Mouse (Mus musculus) MEL (cell line): ENCODE measurements at regions not wholly inside any gene's neighbourhood (a gene's known extent, or its start where the extent isn't known, plus 50 kb on each side); places are given as distances from the start of the nearest gene placed in this dataset.

Experiments
- BHLHE40 ChIP-seq: IDR thresholded peaks from 2 replicates; pipeline ENCODE4 v1.6.1; 2012; ENCODE audit warnings: low read depth, mild to moderate bottlenecking, inconsistent platforms, low read length, improper control_type of control experiment, borderline replicate concordance
- CTCF ChIP-seq, 3 experiments: IDR thresholded peaks in 2 of 3; conservative IDR thresholded peaks in 1 of 3; 2 replicates each; pipeline ENCODE4 v1.5.1; 2011 to 2012; ENCODE audit warnings: low read length in 3 of 3, low read depth in 2 of 3, mild to moderate bottlenecking in 2 of 3, improper control_type of control experiment in 1 of 3, inconsistent platforms in 1 of 3, mixed read lengths in 1 of 3, moderate library complexity in 1 of 3; ENCODE audit not compliant: control insufficient read depth in 1 of 3, insufficient read depth in 1 of 3, poor library complexity in 1 of 3, severe bottlenecking in 1 of 3
- ELF1 ChIP-seq: IDR thresholded peaks from 2 replicates; pipeline ENCODE4 v1.6.1; 2014; ENCODE audit warnings: low read depth, mild to moderate bottlenecking, inconsistent platforms, low read length, improper control_type of control experiment, moderate library complexity
- MEF2A ChIP-seq: IDR thresholded peaks from 2 replicates; pipeline ENCODE4 v1.6.1; 2014; ENCODE audit warnings: low read depth, mild to moderate bottlenecking, inconsistent platforms, low read length, improper control_type of control experiment; ENCODE audit not compliant: poor library complexity, insufficient replicate concordance, severe bottlenecking; ENCODE audit errors: extremely low read depth
- MXI1 ChIP-seq: IDR thresholded peaks from 2 replicates; pipeline ENCODE4 v1.6.1; 2011; ENCODE audit warnings: mild to moderate bottlenecking, low read depth, low read length, improper control_type of control experiment
- MYC ChIP-seq: IDR thresholded peaks from 2 replicates; pipeline ENCODE4 v1.6.1; 2011; ENCODE audit warnings: low read depth, mild to moderate bottlenecking, low read length, improper control_type of control experiment, moderate library complexity
- NELFE ChIP-seq: IDR thresholded peaks from 2 replicates; pipeline ENCODE4 v1.6.1; 2011; ENCODE audit warnings: low read depth, low read length, improper control_type of control experiment
- POLR2AphosphoS2 ChIP-seq: IDR thresholded peaks from 2 replicates; pipeline ENCODE4 v1.6.1; 2011; ENCODE audit warnings: low read length, improper control_type of control experiment

DNA sequence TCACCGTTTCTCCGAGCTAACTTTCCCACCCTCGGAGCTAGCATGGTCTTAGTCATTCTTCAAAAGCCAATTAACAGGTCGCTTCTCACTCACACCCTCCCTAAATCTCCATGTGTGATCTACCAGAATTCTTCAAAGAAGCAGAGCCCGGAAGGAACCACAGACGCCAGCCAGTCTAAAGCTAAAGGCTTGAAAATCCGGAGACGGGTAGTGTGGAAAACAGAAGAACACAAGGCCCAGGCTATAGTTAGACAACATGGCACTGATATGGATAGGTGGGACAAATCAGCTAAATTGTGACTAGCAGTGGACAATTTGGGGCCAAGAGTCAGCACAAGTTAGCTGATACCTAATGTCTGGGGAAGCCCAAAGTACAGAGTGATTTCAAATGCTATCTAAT lies 387.0 kb upstream of the Trpc7 start:
- TF ChIP-seq MEF2A (no peak), BHLHE40 (no peak), POLR2AphosphoS2 (no peak), NELFE (no peak), ELF1 (no peak), CTCF (IDR thresholded peaks at IDR 0.05 in 2 of 3, conservative IDR thresholded peaks at IDR 0.05 in 1 of 3; ENCODE audit: control insufficient read depth in 1 of 3, insufficient read depth in 1 of 3, low read depth in 2 of 3, low read length in 3 of 3, poor library complexity in 1 of 3, severe bottlenecking in 1 of 3) (no peak), MYC (no peak), MXI1 (no peak)
